Mouse (Mus musculus): ENCODE measurements around the gene Dnm2.

Gene Dnm2

GRCm38 (mm10) chr9:21494726-21495125 is 70.0 kb downstream of the Dnm2 start:
- Histone ChIP-seq H3K36me3 (ENCODE audit: control insufficient read depth, insufficient read depth, low read length, poor library complexity, severe bottlenecking) (peaks cover 14% of the 10 kb centered on the region), H3K27me3 (ENCODE audit: control insufficient read depth, insufficient read depth, low read length, poor library complexity, severe bottlenecking) (no peaks in the 10 kb centered on the region)
- DNase-seq (ENCODE audit: low read depth, low spot score) = no peak

GRCm38 (mm10) chr9:21496308-21497049 is 71.8 kb downstream of the Dnm2 start:
- DNase-seq (ENCODE audit: low read depth, low spot score) = no peak
- H3K27me3 ChIP-seq (ENCODE audit: control insufficient read depth, insufficient read depth, low read length, poor library complexity, severe bottlenecking) = no peaks in the 10 kb centered on the region
- peaks cover 18% of the 10 kb centered on the region for H3K36me3 ChIP-seq (ENCODE audit: control insufficient read depth, insufficient read depth, low read length, poor library complexity, severe bottlenecking)

- no peaks in the 10 kb centered on the region for H3K27me3 ChIP-seq (ENCODE audit: control insufficient read depth, insufficient read depth, low read length, poor library complexity, severe bottlenecking)
- H3K36me3 ChIP-seq (ENCODE audit: control insufficient read depth, insufficient read depth, low read length, poor library complexity, severe bottlenecking) = peaks cover 18% of the 10 kb centered on the region
- DNase-seq (ENCODE audit: low read depth, low spot score) = no peak
Observed at GRCm38 (mm10) chr9:21497050-21497542, 72.4 kb downstream of the Dnm2 start.

- Histone ChIP-seq H3K27me3 (ENCODE audit: control insufficient read depth, insufficient read depth, low read length, poor library complexity, severe bottlenecking) (no peaks in the 10 kb centered on the region), H3K36me3 (ENCODE audit: control insufficient read depth, insufficient read depth, low read length, poor library complexity, severe bottlenecking) (peaks cover 18% of the 10 kb centered on the region)
- no peak for DNase-seq (ENCODE audit: low read depth, low spot score)
Observed at GRCm38 (mm10) chr9:21497664-21498063, 73.0 kb downstream of the Dnm2 start.

- H3K27me3 ChIP-seq (ENCODE audit: control insufficient read depth, insufficient read depth, low read length, poor library complexity, severe bottlenecking) = no peaks in the 10 kb centered on the region
- peaks cover 18% of the 10 kb centered on the region for H3K36me3 ChIP-seq (ENCODE audit: control insufficient read depth, insufficient read depth, low read length, poor library complexity, severe bottlenecking)
- no peak for DNase-seq (ENCODE audit: low read depth, low spot score)
Observed at GRCm38 (mm10) chr9:21498284-21498902, 73.7 kb downstream of the Dnm2 start.

GRCm38 (mm10) chr9:21503352-21503751 is 78.6 kb downstream of the Dnm2 start:
- Histone ChIP-seq H3K36me3 (ENCODE audit: control insufficient read depth, insufficient read depth, low read length, poor library complexity, severe bottlenecking) (peaks cover 18% of the 10 kb centered on the region), H3K27me3 (ENCODE audit: control insufficient read depth, insufficient read depth, low read length, poor library complexity, severe bottlenecking) (no peaks in the 10 kb centered on the region)
- DNase-seq (ENCODE audit: low read depth, low spot score) = no peak

GRCm38 (mm10) chr9:21505767-21506166 is 81.1 kb downstream of the Dnm2 start:
- Histone ChIP-seq H3K27me3 (ENCODE audit: control insufficient read depth, insufficient read depth, low read length, poor library complexity, severe bottlenecking) (no peaks in the 10 kb centered on the region), H3K36me3 (ENCODE audit: control insufficient read depth, insufficient read depth, low read length, poor library complexity, severe bottlenecking) (peaks cover 6% of the 10 kb centered on the region)
- DNase-seq (ENCODE audit: low read depth, low spot score) = no peak

GRCm38 (mm10) chr9:21507753-21508430 is 83.2 kb downstream of the Dnm2 start:
- no peak for DNase-seq (ENCODE audit: low read depth, low spot score)
- H3K27me3 ChIP-seq (ENCODE audit: control insufficient read depth, insufficient read depth, low read length, poor library complexity, severe bottlenecking) = no peaks in the 10 kb centered on the region
- H3K36me3 ChIP-seq (ENCODE audit: control insufficient read depth, insufficient read depth, low read length, poor library complexity, severe bottlenecking) = peaks cover 6% of the 10 kb centered on the region

GRCm38 (mm10) chr9:21508871-21509404 is 84.2 kb downstream of the Dnm2 start:
- DNase-seq (ENCODE audit: low read depth, low spot score) = no peak
- Histone ChIP-seq H3K27me3 (ENCODE audit: control insufficient read depth, insufficient read depth, low read length, poor library complexity, severe bottlenecking) (no peaks in the 10 kb centered on the region), H3K36me3 (ENCODE audit: control insufficient read depth, insufficient read depth, low read length, poor library complexity, severe bottlenecking) (peaks cover 6% of the 10 kb centered on the region)

GRCm38 (mm10) chr9:21509772-21510688 is 85.3 kb downstream of the Dnm2 start, which contains the start of gene Tmed1:
TSS of gene Tmed1 (minus strand) at chr9:21510252.
- H3K36me3 ChIP-seq (ENCODE audit: control insufficient read depth, insufficient read depth, low read length, poor library complexity, severe bottlenecking) = peaks cover 3% of the 10 kb centered on the region
- DNase-seq (ENCODE audit: low read depth, low spot score) = peak; percentile 96
- no peaks in the 10 kb centered on the region for H3K27me3 ChIP-seq (ENCODE audit: control insufficient read depth, insufficient read depth, low read length, poor library complexity, severe bottlenecking)

GRCm38 (mm10) chr9:21510689-21511015 is 85.9 kb downstream of the Dnm2 start:
- Histone ChIP-seq H3K36me3 (ENCODE audit: control insufficient read depth, insufficient read depth, low read length, poor library complexity, severe bottlenecking) (peaks cover 3% of the 10 kb centered on the region), H3K27me3 (ENCODE audit: control insufficient read depth, insufficient read depth, low read length, poor library complexity, severe bottlenecking) (no peaks in the 10 kb centered on the region)
- no peak for DNase-seq (ENCODE audit: low read depth, low spot score)

GRCm38 (mm10) chr9:21511052-21511451 is 86.3 kb downstream of the Dnm2 start:
- Histone ChIP-seq H3K27me3 (ENCODE audit: control insufficient read depth, insufficient read depth, low read length, poor library complexity, severe bottlenecking) (no peaks in the 10 kb centered on the region), H3K36me3 (ENCODE audit: control insufficient read depth, insufficient read depth, low read length, poor library complexity, severe bottlenecking) (peaks cover 3% of the 10 kb centered on the region)
- no peak for DNase-seq (ENCODE audit: low read depth, low spot score)

- no peaks in the 10 kb centered on the region for H3K36me3 ChIP-seq (ENCODE audit: control insufficient read depth, insufficient read depth, low read length, poor library complexity, severe bottlenecking)
- H3K27me3 ChIP-seq (ENCODE audit: control insufficient read depth, insufficient read depth, low read length, poor library complexity, severe bottlenecking) = no peaks in the 10 kb centered on the region
- DNase-seq (ENCODE audit: low read depth, low spot score) = no peak
Observed at GRCm38 (mm10) chr9:21513466-21513865, 88.8 kb downstream of the Dnm2 start.

GRCm38 (mm10) chr9:21517947-21518495 is 93.3 kb downstream of the Dnm2 start:
- H3K27me3 ChIP-seq (ENCODE audit: control insufficient read depth, insufficient read depth, low read length, poor library complexity, severe bottlenecking) = no peaks in the 10 kb centered on the region
- no peak for DNase-seq (ENCODE audit: low read depth, low spot score)
- no peaks in the 10 kb centered on the region for H3K36me3 ChIP-seq (ENCODE audit: control insufficient read depth, insufficient read depth, low read length, poor library complexity, severe bottlenecking)

Data from splenic B cell, adult 2 months (primary cell).